Mouse (Mus musculus) heart, adult 2 months (tissue): ENCODE results near the gene Tax1bp1. TPM values are rescaled to one million over a fixed set of nuclear protein-coding genes. Genes with fewer than 3 reads are reported as not detected.
"Not testable (repeated sequence)": the region's sequence is repeated elsewhere in the genome, so short reads cannot be mapped to it uniquely, and the experiment has no call there.

Experiments used
- DNase-seq, 2 experiments: peaks; one replicate each; pipeline ENCODE4 v3.0.0; 2021
- H3K27ac ChIP-seq: fragments of 200-600 bp; 2 replicates; pipeline ENCODE4 v1.8.1; 2022
- H3K27me3 ChIP-seq: fragments of 200-500 bp; 2 replicates; pipeline ENCODE4 v1.6.1; 2012; ENCODE audit warnings: mild to moderate bottlenecking, low read length, inconsistent platforms, mixed read lengths; ENCODE audit not compliant: control insufficient read depth, insufficient read depth
- H3K36me3 ChIP-seq: fragments of 200-500 bp; 2 replicates; pipeline ENCODE4 v1.6.1; 2012; ENCODE audit warnings: low read length, inconsistent platforms; ENCODE audit not compliant: control insufficient read depth, insufficient read depth
- H3K4me1 ChIP-seq: fragments of 200-500 bp; 2 replicates; pipeline ENCODE4 v1.6.1; 2011; ENCODE audit warnings: low read length; ENCODE audit not compliant: control insufficient read depth, insufficient read depth
- H3K4me3 ChIP-seq: fragments of 200-600 bp; 2 replicates; pipeline ENCODE4 v1.8.1; 2022
- H3K79me2 ChIP-seq: fragments of 200-500 bp; replicated peaks from 2 replicates; pipeline ENCODE4 v1.6.1; 2012; ENCODE audit warnings: mild to moderate bottlenecking, inconsistent platforms, low read length, moderate library complexity, mixed read lengths; ENCODE audit not compliant: control insufficient read depth, insufficient read depth
- H3K9ac ChIP-seq: fragments of 200-500 bp; 2 replicates; pipeline ENCODE4 v1.6.1; 2012; ENCODE audit warnings: low read depth, mild to moderate bottlenecking, control low read depth, inconsistent platforms, low read length, mixed read lengths
- CTCF ChIP-seq: fragments of 200-600 bp; IDR thresholded peaks from 2 replicates; pipeline ENCODE4 v1.8.1; 2022; ENCODE audit warnings: antibody characterized with exemption, mild to moderate bottlenecking, moderate library complexity
- EP300 ChIP-seq: fragments of 200-500 bp; IDR thresholded peaks from 2 replicates; pipeline ENCODE4 v1.6.1; 2011; ENCODE audit warnings: low read depth, low read length, control low read depth; ENCODE audit not compliant: insufficient read depth
- POLR2A ChIP-seq: fragments of 200-500 bp; IDR thresholded peaks from 2 replicates; pipeline ENCODE4 v1.6.1; 2011; ENCODE audit warnings: mild to moderate bottlenecking, low read depth, low read length, control low read depth; ENCODE audit not compliant: insufficient read depth
- WGBS: fragments of 180-500 bp; shearing (Covaris S2); methylation state at CpG from one replicate; pipeline ENCODE4 v1.1.7; 2018; 5-methylcytosine and 5-hydroxymethylcytosine counted together
- intact Hi-C: fragments of 180-260 bp; cut with DNase I; formaldehyde crosslinking; loops from one replicate; pipeline ENCODE4 v1.15.1; 2025
- polyA plus RNA-seq: library from polyadenylated mRNA; depleted of rRNA; stranded (reverse); fragments of >200 nt; gene quantifications from 2 replicates; pipeline ENCODE4 v1.2.3, GENCODE M21; 2012
- total RNA-seq, 2 experiments: library from RNA; stranded (reverse); gene quantifications; 2 replicates each; pipeline ENCODE4 v1.2.3; 2021

Tax1bp1 gene
- total and polyA plus RNA-seq, 3 experiments: 26.1 to 124 (median 110) TPM

- TF ChIP-seq EP300 (no peak), POLR2A (no peak), CTCF (no peak)
- Histone ChIP-seq H3K27me3 (no peaks in the 10 kb centered on the region), H3K4me1 (peaks cover 1% of the 10 kb centered on the region; the same call in 1 of the 2 replicates), H3K36me3 (no peaks in the 10 kb centered on the region), H3K27ac (no peak overlapping the region), H3K9ac (no peak overlapping the region), H3K79me2 (no peaks in the 10 kb centered on the region), H3K4me3 (no peak overlapping the region)
- WGBS: 55% methylated on average over 12 of the region's 12 CpGs
- intact Hi-C loops: no loop called here
- DNase-seq: peak; percentile 11 to 20
Observed at GRCm38 (mm10) chr6:52674541-52674940, 39.0 kb upstream of the Tax1bp1 start.

GRCm38 (mm10) chr6:52675222-52675921, 38.2 kb upstream of the Tax1bp1 start:
- DNase-seq: peak; percentile 22 to 41
- peak overlapping the region; percentile 53 for H3K27ac ChIP-seq

GRCm38 (mm10) chr6:52677534-52677933, 36.0 kb upstream of the Tax1bp1 start:
- WGBS: 75% methylated on average over 4 of the region's 4 CpGs
- H3K36me3 ChIP-seq, H3K27ac ChIP-seq, DNase-seq, H3K4me3 ChIP-seq, intact Hi-C loops, H3K27me3 ChIP-seq, H3K9ac ChIP-seq, H3K4me1 ChIP-seq, H3K79me2 ChIP-seq: not testable (repeated sequence)

More at GRCm38 (mm10) chr6:52675222-52675921, 38.2 kb upstream of the Tax1bp1 start:
- no peak for TF ChIP-seq CTCF
- TF ChIP-seq POLR2A: no peak
- TF ChIP-seq EP300: no peak
- intact Hi-C loops: no loop called here
- Histone ChIP-seq H3K27me3 (no peaks in the 10 kb centered on the region), H3K4me3 (no peak overlapping the region), H3K79me2 (no peaks in the 10 kb centered on the region), H3K9ac (no peak overlapping the region), H3K36me3 (no peaks in the 10 kb centered on the region), H3K4me1 (peaks cover 1% of the 10 kb centered on the region; the same call in 1 of the 2 replicates)
- WGBS: 51% methylated on average over 4 of the region's 4 CpGs

- intact Hi-C loops: no loop called here
- Histone ChIP-seq H3K9ac (no peak overlapping the region), H3K27me3 (no peaks in the 10 kb centered on the region), H3K4me1 (peaks cover 1% of the 10 kb centered on the region; the same call in 1 of the 2 replicates), H3K27ac (no peak overlapping the region), H3K79me2 (no peaks in the 10 kb centered on the region), H3K36me3 (no peaks in the 10 kb centered on the region), H3K4me3 (no peak overlapping the region)
- TF ChIP-seq EP300 (no peak), CTCF (no peak), POLR2A (no peak)
- no peak for DNase-seq
- WGBS: 65% methylated on average over 9 of the region's 9 CpGs
Observed at GRCm38 (mm10) chr6:52679565-52679964, 34.0 kb upstream of the Tax1bp1 start.

GRCm38 (mm10) chr6:52680458-52681032, 33.0 kb upstream of the Tax1bp1 start:
- no peak overlapping the region for H3K9ac ChIP-seq
- H3K4me1 ChIP-seq: no peaks in the 10 kb centered on the region
- intact Hi-C loops: no loop called here
- no peaks in the 10 kb centered on the region for H3K79me2 ChIP-seq
- no peak overlapping the region for H3K27ac ChIP-seq
- no peak for TF ChIP-seq EP300
- no peak for TF ChIP-seq CTCF
- no peak for TF ChIP-seq POLR2A
- H3K27me3 ChIP-seq: no peaks in the 10 kb centered on the region
- no peaks in the 10 kb centered on the region for H3K36me3 ChIP-seq
- H3K4me3 ChIP-seq: no peak overlapping the region
- 57% methylated on average over 8 of the region's 8 CpGs for WGBS
- DNase-seq: no peak

- H3K27ac ChIP-seq: no peak overlapping the region
- H3K36me3 ChIP-seq: no peaks in the 10 kb centered on the region
- intact Hi-C loops: no loop called here
- H3K79me2 ChIP-seq: no peaks in the 10 kb centered on the region
- no peak for DNase-seq
- H3K27me3 ChIP-seq: no peaks in the 10 kb centered on the region
- no peak for TF ChIP-seq EP300
- TF ChIP-seq POLR2A: no peak
- no peak for TF ChIP-seq CTCF
- H3K9ac ChIP-seq: no peak overlapping the region
- no peak overlapping the region for H3K4me3 ChIP-seq
- H3K4me1 ChIP-seq: no peaks in the 10 kb centered on the region
- WGBS: 76% methylated on average over 6 of the region's 6 CpGs
Observed at GRCm38 (mm10) chr6:52681847-52682485, 31.6 kb upstream of the Tax1bp1 start.
